In genomic region chr16:90386514-90387160, GRCm38 (mm10) we compare ENCODE assay signal across 8 mouse cellular contexts. TPM values are rescaled to one million over a fixed set of nuclear protein-coding genes. Genes with fewer than 3 reads are reported as not detected.
DNase-seq lines count a peak whose midpoint lies in the region; ATAC-seq and TF ChIP-seq lines count a peak whose summit lies in the region.

No protein-coding gene starts in this region.

- peak; percentile 33; the same call in 1 of the 2 replicates for ATAC-seq in common myeloid progenitor, adult 5-6 weeks (replicated peaks; ENCODE audit: low read depth, poor library complexity, severe bottlenecking)
- ATAC-seq in kidney, embryonic 14.5 days (ENCODE audit: low FRiP score, low TSS enrichment) = peak; percentile 69

- H3K36me3 ChIP-seq in kidney, embryonic 14.5 days (ENCODE audit: control insufficient read depth, insufficient read depth, low read length) = peaks cover 13% of the 10 kb centered on the region

- no peak for TF ChIP-seq POLR2A in lung, adult 2 months (IDR thresholded peaks at IDR 0.05; ENCODE audit: borderline replicate concordance, extremely low read depth, low read depth, low read length)

- H3K4me1 ChIP-seq in kidney, embryonic 14.5 days (ENCODE audit: control insufficient read depth, insufficient read depth, low read length) = peaks cover 27% of the 10 kb centered on the region
- H3K4me1 ChIP-seq in lung, adult 2 months (ENCODE audit: control insufficient read depth, insufficient read depth, low read length) = peaks cover 3% of the 10 kb centered on the region; the same call in 1 of the 2 replicates

- under 1% methylated on average over 48 of the region's 49 CpGs for WGBS in kidney, embryonic 14.5 days
- under 1% methylated on average over 49 of the region's 49 CpGs for WGBS in lung, adult 2 months

- no peaks in the 10 kb centered on the region for H3K9me3 ChIP-seq in kidney, embryonic 14.5 days (ENCODE audit: control insufficient read depth, low read length)

- TF ChIP-seq CTCF in lung, adult 2 months (IDR thresholded peaks at IDR 0.05; ENCODE audit: insufficient read depth, low read length) = 0 out of 2 replicates have a peak, but pooled peaks have one; percentile 7

- peak; percentile 57 for DNase-seq in kidney, adult 18-20 months
- no peak for DNase-seq in kidney, adult 11 months
- DNase-seq in heart, adult 9 months (ENCODE audit: low spot score in 2 of 2) = peak; percentile 16 to 19
- peak; percentile 39 for DNase-seq in lung, adult 2 months
- peak; percentile 24 for DNase-seq in ovary, postnatal 10 days (ENCODE audit: low spot score)
- peak; percentile 38 to 43 for DNase-seq in urinary bladder, postnatal 36 days (ENCODE audit: low spot score in 2 of 2)

- no peaks in the 10 kb centered on the region for H3K27me3 ChIP-seq in kidney, embryonic 14.5 days (ENCODE audit: control insufficient read depth, insufficient read depth, low read length)

- peak overlapping the region; percentile 90 for H3K27ac ChIP-seq in kidney, embryonic 14.5 days (ENCODE audit: low read depth, low read length)

- peak overlapping the region; percentile 93 for H3K9ac ChIP-seq in kidney, embryonic 14.5 days (ENCODE audit: low read depth, low read length)

- H3K4me3 ChIP-seq in kidney, embryonic 14.5 days (ENCODE audit: low read length) = peak overlapping the region; percentile 82
- H3K4me3 ChIP-seq in lung, adult 2 months (replicated peaks; ENCODE audit: extremely low read depth, low read depth, low read length) = peak overlapping the region; percentile 82

- peak overlapping the region; percentile 69 for H3K4me2 ChIP-seq in kidney, embryonic 14.5 days (replicated peaks; ENCODE audit: low read depth, low read length)

RNA-seq across cellular contexts. Expression of gene Hunk, which starts 0.8 kb away (rescaled TPM):
- not detected in 2 replicates for total RNA-seq in common myeloid progenitor, adult 5-6 weeks (2017)
- polyA plus RNA-seq in kidney, embryonic 14.5 days (2014; fragmentation: Nextera tagmentation; extraction: Ambion mirVana) = 10.3 and 16.6 TPM in 2 replicates
- 4.3 and 5.3 TPM in 2 replicates for polyA plus RNA-seq in lung, adult 2 months (2012; rRNA removed)
